Mouse (Mus musculus): ENCODE measurements around the gene Ercc6.

DNA sequence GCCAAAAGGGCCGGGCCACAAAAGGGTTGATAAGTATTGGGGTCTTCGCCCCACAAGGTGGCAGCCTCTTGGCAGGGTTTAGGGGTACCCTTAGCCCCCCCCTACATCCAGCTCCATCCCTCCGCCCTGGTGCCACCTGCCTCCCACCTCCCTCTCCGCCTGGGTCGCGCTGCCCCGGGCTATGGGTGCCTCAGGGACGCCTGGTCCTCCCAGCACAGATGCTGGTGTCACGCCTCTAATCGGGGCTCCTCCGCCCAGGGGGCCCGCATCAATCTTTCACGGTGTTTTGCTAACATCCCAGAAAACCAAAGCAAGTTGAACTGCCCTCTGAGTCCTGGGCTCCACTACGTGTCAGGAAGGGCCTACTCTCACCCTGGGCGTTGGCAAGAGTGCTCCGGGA, 86.8 kb downstream of the Ercc6 start:
- TF ChIP-seq POLR2A (IDR thresholded peaks at IDR 0.05; ENCODE audit: low read depth, low read length) (no peak), CTCF (conservative IDR thresholded peaks at IDR 0.05; ENCODE audit: insufficient read depth, insufficient read length, low read depth, low read length) (no peak)

All from kidney, adult 2 months (tissue).